Mouse (Mus musculus) frontal cortex, adult 2 months (tissue): Measurements from ENCODE around the gene Cep135. TPM values are rescaled to one million over a fixed set of nuclear protein-coding genes. Genes with fewer than 3 reads are reported as not detected.

Experiments used
- DNase-seq, 2 experiments: peaks; one replicate each; pipeline ENCODE4 v3.0.0; 2022; ENCODE audit warnings: low spot score in 1 of 2; ENCODE audit errors: extremely low spot score in 1 of 2
- polyA plus RNA-seq: library from polyadenylated mRNA; depleted of rRNA; stranded (reverse); fragments of >200 nt; gene quantifications from 2 replicates; pipeline ENCODE4 v1.2.3, GENCODE M21; 2012

Cep135 gene
- polyA plus RNA-seq, 1 experiment = 8.0 TPM

- no peak for DNase-seq
These were observed 55.7 kb downstream of the Cep135 start for GRCm38 (mm10) chr5:76644234-76644633.

GRCm38 (mm10) chr5:76645091-76645868 is 56.8 kb downstream of the Cep135 start:
- DNase-seq = no peak

GRCm38 (mm10) chr5:76649897-76650296 is 61.4 kb downstream of the Cep135 start:
- no peak for DNase-seq

GRCm38 (mm10) chr5:76651151-76651725 is 62.7 kb downstream of the Cep135 start:
- no peak for DNase-seq

GRCm38 (mm10) chr5:76656212-76656611 is 67.7 kb downstream of the Cep135 start, which contains the start of gene C530008M17Rik:
C530008M17Rik (plus strand) TSS chr5:76656512.
- peak in 1 of 2 experiments; percentile 40 for DNase-seq

- DNase-seq = peak in 1 of 2 experiments; percentile 68
These were observed 69.0 kb downstream of the Cep135 start for GRCm38 (mm10) chr5:76657245-76658083.

- DNase-seq = peak in 1 of 2 experiments; percentile 28
These were observed 69.8 kb downstream of the Cep135 start for GRCm38 (mm10) chr5:76658084-76658934.

- no peak for DNase-seq
These were observed 71.6 kb downstream of the Cep135 start for GRCm38 (mm10) chr5:76659958-76660635.

- no peak for DNase-seq
These were observed 72.8 kb downstream of the Cep135 start for GRCm38 (mm10) chr5:76661310-76661709.

- DNase-seq = no peak
These were observed 76.4 kb downstream of the Cep135 start for GRCm38 (mm10) chr5:76664936-76665335.

- no peak for DNase-seq
These were observed 76.9 kb downstream of the Cep135 start for GRCm38 (mm10) chr5:76665421-76665820.

GRCm38 (mm10) chr5:76666026-76666756 is 77.7 kb downstream of the Cep135 start:
- DNase-seq = no peak

GRCm38 (mm10) chr5:76668118-76668517 is 79.6 kb downstream of the Cep135 start:
- DNase-seq = no peak

GRCm38 (mm10) chr5:76668547-76668946 is 80.0 kb downstream of the Cep135 start:
- DNase-seq = no peak

GRCm38 (mm10) chr5:76670183-76670582 is 81.7 kb downstream of the Cep135 start:
- no peak for DNase-seq

GRCm38 (mm10) chr5:76674022-76674653 is 85.6 kb downstream of the Cep135 start:
- no peak for DNase-seq

- DNase-seq = no peak
These were observed 86.9 kb downstream of the Cep135 start for GRCm38 (mm10) chr5:76675369-76675768.

GRCm38 (mm10) chr5:76680959-76681358 is 92.5 kb downstream of the Cep135 start:
- DNase-seq = no peak
